Mouse (Mus musculus) MEL (cell line): ENCODE results near the gene Tanc1. TPM values are rescaled to one million over a fixed set of nuclear protein-coding genes. Genes with fewer than 3 reads are reported as not detected.

Source experiments
- DNase-seq: peaks from one replicate; pipeline ENCODE4 v3.0.0; 2011; ENCODE audit warnings: low read depth, low spot score
- H3K27ac ChIP-seq: 2 replicates; pipeline ENCODE4 v1.5.1; 2012; ENCODE audit warnings: low read depth, mild to moderate bottlenecking, control low read depth, low read length, moderate library complexity; ENCODE audit not compliant: control insufficient read depth
- H3K27me3 ChIP-seq, 2 experiments: fragments of 150-350 bp in 1 of 2; sonication (generic) in 1 of 2; 2 replicates each; pipeline ENCODE4 v1.6.1; 2012; ENCODE audit warnings: low read length in 2 of 2, mild to moderate bottlenecking in 2 of 2, improper control_type of control experiment in 1 of 2, moderate library complexity in 1 of 2; ENCODE audit not compliant: insufficient read depth in 2 of 2, control insufficient read depth in 1 of 2
- H3K36me3 ChIP-seq, 2 experiments: 2 replicates each; pipeline ENCODE4 v1.6.1; 2012 to 2014; ENCODE audit warnings: low read length in 2 of 2, improper control_type of control experiment in 1 of 2, inconsistent platforms in 1 of 2, mild to moderate bottlenecking in 1 of 2; ENCODE audit not compliant: insufficient read depth in 2 of 2, control insufficient read depth in 1 of 2
- H3K4me1 ChIP-seq, 2 experiments: fragments of 150-350 bp in 1 of 2; sonication (generic) in 1 of 2; 2 replicates each; pipeline ENCODE4 v1.6.1; 2012; ENCODE audit warnings: low read length in 2 of 2, improper control_type of control experiment in 1 of 2, mild to moderate bottlenecking in 1 of 2; ENCODE audit not compliant: insufficient read depth in 2 of 2, control insufficient read depth in 1 of 2
- H3K4me3 ChIP-seq, 2 experiments: fragments of 150-350 bp in 1 of 2; sonication (generic) in 1 of 2; 2 replicates each; pipeline ENCODE4 v1.5.1; 2012; ENCODE audit warnings: low read depth in 2 of 2, low read length in 2 of 2, mild to moderate bottlenecking in 2 of 2, moderate library complexity in 2 of 2, control low read depth in 1 of 2, improper control_type of control experiment in 1 of 2; ENCODE audit not compliant: control insufficient read depth in 1 of 2, insufficient read depth in 1 of 2
- H3K79me2 ChIP-seq: 2 replicates; pipeline ENCODE4 v1.6.1; 2012; ENCODE audit warnings: mild to moderate bottlenecking, low read length, moderate library complexity; ENCODE audit not compliant: control insufficient read depth, poor library complexity, insufficient read depth
- H3K9ac ChIP-seq: 2 replicates; pipeline ENCODE4 v1.6.1; 2012; ENCODE audit warnings: low read depth, mild to moderate bottlenecking, control low read depth, low read length, moderate library complexity; ENCODE audit not compliant: control insufficient read depth, poor library complexity, severe bottlenecking
- H3K9me3 ChIP-seq: fragments of 150-350 bp; sonication (generic); replicated peaks from 2 replicates; pipeline ENCODE4 v1.6.1; 2012; ENCODE audit warnings: mild to moderate bottlenecking, low read length, improper control_type of control experiment, moderate library complexity; ENCODE audit not compliant: insufficient read depth
- BHLHE40 ChIP-seq: IDR thresholded peaks from 2 replicates; pipeline ENCODE4 v1.6.1; 2012; ENCODE audit warnings: low read depth, mild to moderate bottlenecking, inconsistent platforms, low read length, improper control_type of control experiment, borderline replicate concordance
- CHD1 ChIP-seq: IDR thresholded peaks from 2 replicates; pipeline ENCODE4 v1.6.1; 2012; ENCODE audit warnings: low read depth, mild to moderate bottlenecking, inconsistent platforms, low read length, improper control_type of control experiment
- CHD2 ChIP-seq: IDR thresholded peaks from 2 replicates; pipeline ENCODE4 v1.6.1; 2011; ENCODE audit warnings: low read length, improper control_type of control experiment
- ETS1 ChIP-seq: IDR thresholded peaks from 2 replicates; pipeline ENCODE4 v1.6.1; 2012; ENCODE audit warnings: low read depth, mild to moderate bottlenecking, inconsistent platforms, low read length, improper control_type of control experiment, moderate library complexity
- GABPA ChIP-seq: IDR thresholded peaks from 2 replicates; pipeline ENCODE4 v1.6.1; 2012; ENCODE audit warnings: low read depth, mild to moderate bottlenecking, inconsistent platforms, low read length, improper control_type of control experiment, moderate library complexity
- JUND ChIP-seq: IDR thresholded peaks from 2 replicates; pipeline ENCODE4 v1.6.1; 2011; ENCODE audit warnings: low read depth, mild to moderate bottlenecking, improper control_type of control experiment, low read length
- KAT2A ChIP-seq: conservative IDR thresholded peaks from 2 replicates; pipeline ENCODE4 v1.6.1; 2012; ENCODE audit warnings: low read depth, low read length, improper control_type of control experiment, inconsistent platforms
- MAFK ChIP-seq: IDR thresholded peaks from 2 replicates; pipeline ENCODE4 v1.6.1; 2011; ENCODE audit warnings: low read depth, mild to moderate bottlenecking, low read length, improper control_type of control experiment, borderline replicate concordance
- MXI1 ChIP-seq: IDR thresholded peaks from 2 replicates; pipeline ENCODE4 v1.6.1; 2011; ENCODE audit warnings: mild to moderate bottlenecking, low read depth, low read length, improper control_type of control experiment
- POLR2A ChIP-seq, 2 experiments: IDR thresholded peaks; 2 replicates each; pipeline ENCODE4 v1.6.1; 2011 to 2012; ENCODE audit warnings: low read length in 2 of 2, mild to moderate bottlenecking in 2 of 2, control low read depth in 1 of 2, improper control_type of control experiment in 1 of 2, low read depth in 1 of 2, moderate library complexity in 1 of 2; ENCODE audit not compliant: control insufficient read depth in 1 of 2, insufficient read depth in 1 of 2, poor library complexity in 1 of 2
- POLR2AphosphoS2 ChIP-seq: IDR thresholded peaks from 2 replicates; pipeline ENCODE4 v1.6.1; 2011; ENCODE audit warnings: low read length, improper control_type of control experiment
- POLR2AphosphoS5 ChIP-seq: IDR thresholded peaks from 2 replicates; pipeline ENCODE4 v1.6.1; 2012; ENCODE audit warnings: low read depth, borderline replicate concordance, mild to moderate bottlenecking, inconsistent platforms, low read length, moderate library complexity, mixed read lengths
- RAD21 ChIP-seq: IDR thresholded peaks from 2 replicates; pipeline ENCODE4 v1.6.1; 2011; ENCODE audit warnings: mild to moderate bottlenecking, low read depth, low read length, improper control_type of control experiment
- SMC3 ChIP-seq: IDR thresholded peaks from 2 replicates; pipeline ENCODE4 v1.6.1; 2011; ENCODE audit warnings: low read depth, low read length, improper control_type of control experiment
- TBP ChIP-seq: IDR thresholded peaks from 2 replicates; pipeline ENCODE4 v1.8.0; 2011; ENCODE audit warnings: low read depth, low read length, improper control_type of control experiment
- TCF12 ChIP-seq: IDR thresholded peaks from 2 replicates; pipeline ENCODE4 v1.6.1; 2014; ENCODE audit warnings: low read depth, mild to moderate bottlenecking, inconsistent platforms, low read length, improper control_type of control experiment, moderate library complexity
- UBTF ChIP-seq: IDR thresholded peaks from 2 replicates; pipeline ENCODE4 v1.6.1; 2012; ENCODE audit warnings: low read depth, mild to moderate bottlenecking, inconsistent platforms, low read length, improper control_type of control experiment, moderate library complexity, borderline replicate concordance; ENCODE audit not compliant: insufficient read depth
- ZKSCAN1 ChIP-seq: IDR thresholded peaks from 2 replicates; pipeline ENCODE4 v1.6.1; 2012; ENCODE audit warnings: low read depth, mild to moderate bottlenecking, inconsistent platforms, low read length, improper control_type of control experiment, moderate library complexity
- polyA plus RNA-seq, 2 experiments: library from polyadenylated mRNA; stranded (reverse) in 1 of 2; unstranded in 1 of 2; fragments of >175 nt in 1 of 2; fragments of >200 nt in 1 of 2; gene quantifications; 2 replicates each; pipeline versions ENCODE4 v1.2.1 to v1.2.4; 2012; ENCODE audit warnings: low replicate concordance in 2 of 2, low read depth in 1 of 2; ENCODE audit not compliant: insufficient read length in 2 of 2, insufficient read depth in 1 of 2, missing spikeins in 1 of 2
- total RNA-seq: library from RNA; depleted of rRNA; stranded (reverse); fragments of 300-350 nt; gene quantifications from 2 replicates; pipeline ENCODE4 v1.2.3, GENCODE M21; 2012

Tanc1 gene
- total and polyA plus RNA-seq, 3 experiments = 0.54 to 0.78 TPM; not detected in 1

GRCm38 (mm10) chr2:59713626-59714556 lies 102.0 kb downstream of the Tanc1 start:
- no peaks in the 10 kb centered on the region for H3K36me3 ChIP-seq
- H3K9me3 ChIP-seq = no peaks in the 10 kb centered on the region
- H3K79me2 ChIP-seq = no peaks in the 10 kb centered on the region
- H3K9ac ChIP-seq = no peak overlapping the region
- H3K4me1 ChIP-seq = no peaks in the 10 kb centered on the region
- H3K4me3 ChIP-seq = no peak overlapping the region
- no peak for DNase-seq
- TF ChIP-seq BHLHE40 (no peak), RAD21 (no peak), MAFK (no peak), CHD1 (no peak)
- H3K27me3 ChIP-seq = no peaks in the 10 kb centered on the region
- no peak overlapping the region for H3K27ac ChIP-seq

DNA sequence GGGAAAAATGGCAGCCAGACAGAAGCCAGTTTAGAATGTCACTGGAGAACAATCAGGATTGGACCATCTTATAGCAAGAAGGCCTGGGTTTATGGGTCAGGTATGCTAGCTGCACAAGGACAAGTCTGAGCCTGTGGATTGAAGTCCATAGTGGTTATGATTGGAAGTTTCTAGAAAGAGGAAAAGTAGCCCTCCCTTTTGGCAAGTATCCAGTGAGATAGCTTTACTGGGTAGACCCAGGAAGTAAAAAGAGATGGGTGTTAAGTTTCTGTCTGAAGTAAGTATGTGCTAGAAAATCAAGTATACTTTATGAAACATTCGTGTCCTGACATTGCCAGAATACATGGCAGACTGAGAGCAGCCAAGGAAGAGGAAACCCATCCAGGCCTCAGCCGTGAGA lies 103.2 kb downstream of the Tanc1 start:
- no peak overlapping the region for H3K27ac ChIP-seq
- H3K4me1 ChIP-seq = no peaks in the 10 kb centered on the region
- H3K27me3 ChIP-seq = no peaks in the 10 kb centered on the region
- no peak overlapping the region for H3K9ac ChIP-seq
- H3K9me3 ChIP-seq = no peaks in the 10 kb centered on the region
- DNase-seq = no peak
- H3K79me2 ChIP-seq = no peaks in the 10 kb centered on the region
- TF ChIP-seq POLR2AphosphoS2 = no peak
- TF ChIP-seq, all 39 proteins: peak for 0
- H3K36me3 ChIP-seq = no peaks in the 10 kb centered on the region
- H3K4me3 ChIP-seq = no peak overlapping the region

GRCm38 (mm10) chr2:59716461-59716860 lies 104.6 kb downstream of the Tanc1 start:
- Histone ChIP-seq H3K4me3 (no peak overlapping the region), H3K9ac (no peak overlapping the region)
- TF ChIP-seq ZKSCAN1 = no peak
- no peak for TF ChIP-seq JUND
- no peak for TF ChIP-seq ETS1
- TF ChIP-seq SMC3 = no peak
- no peak for TF ChIP-seq MXI1
- TF ChIP-seq POLR2A (IDR thresholded peaks at IDR 0.05; ENCODE audit: control insufficient read depth in 1 of 2, insufficient read depth in 1 of 2, low read depth in 1 of 2, low read length in 2 of 2, poor library complexity in 1 of 2) = no peak
- TF ChIP-seq KAT2A = no peak
- TF ChIP-seq CHD2 = no peak
- no peak for TF ChIP-seq GABPA
- no peak for TF ChIP-seq TCF12
- no peak for TF ChIP-seq POLR2AphosphoS5
- no peak for TF ChIP-seq UBTF
- TF ChIP-seq POLR2AphosphoS2 = no peak
- no peak for TF ChIP-seq TBP
- TF ChIP-seq, all 39 proteins: peak for 0
- H3K27ac ChIP-seq = no peak overlapping the region
- H3K9me3 ChIP-seq = no peaks in the 10 kb centered on the region
- no peaks in the 10 kb centered on the region for H3K27me3 ChIP-seq
- DNase-seq = no peak
- no peaks in the 10 kb centered on the region for H3K36me3 ChIP-seq
- H3K4me1 ChIP-seq = no peaks in the 10 kb centered on the region
- no peaks in the 10 kb centered on the region for H3K79me2 ChIP-seq
